Mouse (Mus musculus) embryonic facial prominence, embryonic 11.5 days (tissue): ENCODE results near the gene Chaf1a. TPM values are rescaled to one million over a fixed set of nuclear protein-coding genes. Genes with fewer than 3 reads are reported as not detected.

Source experiments
- ATAC-seq: fragments of 200-750 bp; cut with Nextera tagmentation; replicated peaks from 2 replicates; pipeline ENCODE4 v1.8.0; 2017; ENCODE audit warnings: low read depth; ENCODE audit not compliant: insufficient number of reproducible peaks, low FRiP score, low TSS enrichment
- DNase-seq: peaks from one replicate; pipeline ENCODE4 v3.0.0-alpha.2; 2015; ENCODE audit warnings: low spot score
- H3K27ac ChIP-seq: fragments of 300-500 bp; sonication (generic); replicated peaks from 2 replicates; pipeline ENCODE4 v1.5.1; 2014; ENCODE audit warnings: mild to moderate bottlenecking, low read depth, low read length, control low read depth
- H3K27me3 ChIP-seq: fragments of 300-500 bp; sonication (generic); 2 replicates; pipeline ENCODE4 v1.6.1; 2014; ENCODE audit warnings: mild to moderate bottlenecking, low read length, moderate library complexity, mixed read lengths; ENCODE audit not compliant: control insufficient read depth, insufficient read depth
- H3K36me3 ChIP-seq: fragments of 300-500 bp; sonication (generic); replicated peaks from 2 replicates; pipeline ENCODE4 v1.6.1; 2014; ENCODE audit warnings: low read depth, mild to moderate bottlenecking, low read length, moderate library complexity, mixed read lengths; ENCODE audit not compliant: control insufficient read depth, insufficient read depth
- H3K4me1 ChIP-seq: fragments of 300-500 bp; sonication (generic); 2 replicates; pipeline ENCODE4 v1.6.1; 2014; ENCODE audit warnings: low read length, mixed read lengths; ENCODE audit not compliant: control insufficient read depth, insufficient read depth
- H3K4me2 ChIP-seq: fragments of 300-500 bp; sonication (generic); 2 replicates; pipeline ENCODE4 v1.6.1; 2014; ENCODE audit warnings: low read depth, mild to moderate bottlenecking, control low read depth, low read length, moderate library complexity
- H3K4me3 ChIP-seq: fragments of 300-500 bp; sonication (generic); 2 replicates; pipeline ENCODE4 v1.5.1; 2014; ENCODE audit warnings: low read depth, low read length, control low read depth
- H3K9ac ChIP-seq: fragments of 300-500 bp; sonication (generic); replicated peaks from 2 replicates; pipeline ENCODE4 v1.6.1; 2014; ENCODE audit warnings: mild to moderate bottlenecking, control low read depth, low read length
- H3K9me3 ChIP-seq: fragments of 300-500 bp; sonication (generic); replicated peaks from 2 replicates; pipeline ENCODE4 v1.6.1; 2016; ENCODE audit warnings: mild to moderate bottlenecking, low read length, inconsistent platforms, mixed read lengths; ENCODE audit not compliant: control insufficient read depth
- WGBS: fragments of 180-500 bp; shearing (Covaris S2); extraction: QIAGEN DNeasy Blood & Tissue Kit; methylation state at CpG from one replicate; pipeline ENCODE4 v1.1.7; 2014; 5-methylcytosine and 5-hydroxymethylcytosine counted together
- polyA plus RNA-seq: library from polyadenylated mRNA; unstranded; fragments of >200 nt; fragmentation: Nextera tagmentation; extraction: Ambion mirVana; gene quantifications from 2 replicates; pipeline ENCODE4 v1.2.1, GENCODE M21; 2014

The Chaf1a gene
- polyA plus RNA-seq, 1 experiment from 2014 or later = 24.5 TPM

- Histone ChIP-seq H3K9ac (no peak overlapping the region), H3K4me3 (no peak overlapping the region), H3K9me3 (no peaks in the 10 kb centered on the region), H3K4me1 (no peaks in the 10 kb centered on the region), H3K27me3 (no peaks in the 10 kb centered on the region), H3K36me3 (no peaks in the 10 kb centered on the region), H3K27ac (no peak overlapping the region), H3K4me2 (no peak overlapping the region)
- 67% methylated on average over 3 of the region's 3 CpGs for WGBS
- ATAC-seq (no peak), DNase-seq (no peak)
Observed at GRCm38 (mm10) chr17:56112743-56113142, 72.5 kb downstream of the Chaf1a start.

GRCm38 (mm10) chr17:56116193-56116592 lies 76.0 kb downstream of the Chaf1a start:
- no peak for ATAC-seq
- Histone ChIP-seq H3K27ac (no peak overlapping the region), H3K4me3 (no peak overlapping the region), H3K36me3 (no peaks in the 10 kb centered on the region), H3K9ac (no peak overlapping the region), H3K27me3 (peaks cover 29% of the 10 kb centered on the region), H3K4me2 (no peak overlapping the region), H3K4me1 (peaks cover 3% of the 10 kb centered on the region; the same call in 1 of the 2 replicates), H3K9me3 (no peaks in the 10 kb centered on the region)
- WGBS = 79% methylated on average over 10 of the region's 10 CpGs
- no peak for DNase-seq

GRCm38 (mm10) chr17:56117251-56117710 lies 77.0 kb downstream of the Chaf1a start, which contains the start of gene Plin5:
Gene Plin5 (minus strand): TSS chr17:56117596.
- H3K36me3 ChIP-seq = no peaks in the 10 kb centered on the region
- peak within 1 kb of the TSS; percentile 19 for H3K4me3 ChIP-seq
- no peak within 1 kb of the TSS for H3K27ac ChIP-seq
- DNase-seq = peak; percentile 70
- no peak for ATAC-seq
- peaks cover 3% of the 10 kb centered on the region; the same call in 1 of the 2 replicates for H3K4me1 ChIP-seq
- H3K4me2 ChIP-seq = peak within 1 kb of the TSS; percentile 57
- no peak within 1 kb of the TSS for H3K9ac ChIP-seq
- WGBS = 1% methylated on average over 27 of the region's 27 CpGs
- H3K9me3 ChIP-seq = no peaks in the 10 kb centered on the region; the same call in none of the 2 replicates
- H3K27me3 ChIP-seq = peaks cover 35% of the 10 kb centered on the region

- H3K4me3 ChIP-seq = no peak overlapping the region
Observed at GRCm38 (mm10) chr17:56119431-56119830, 79.2 kb downstream of the Chaf1a start.

GRCm38 (mm10) chr17:56119981-56120880 lies 80.0 kb downstream of the Chaf1a start:
- 7% methylated on average over 66 of the region's 66 CpGs for WGBS
- Histone ChIP-seq H3K4me1 (peaks cover 8% of the 10 kb centered on the region; the same call in 1 of the 2 replicates), H3K4me2 (no peak overlapping the region), H3K36me3 (no peaks in the 10 kb centered on the region), H3K4me3 (no peak overlapping the region), H3K9ac (no peak overlapping the region), H3K9me3 (peaks cover 4% of the 10 kb centered on the region), H3K27ac (no peak overlapping the region), H3K27me3 (peaks cover 56% of the 10 kb centered on the region)
- DNase-seq (no peak), ATAC-seq (no peak)

More at GRCm38 (mm10) chr17:56119431-56119830, 79.2 kb downstream of the Chaf1a start:
- Histone ChIP-seq H3K27me3 (peaks cover 52% of the 10 kb centered on the region), H3K9me3 (peaks cover 4% of the 10 kb centered on the region), H3K4me1 (peaks cover 8% of the 10 kb centered on the region; the same call in 1 of the 2 replicates), H3K9ac (no peak overlapping the region), H3K4me2 (no peak overlapping the region), H3K27ac (no peak overlapping the region), H3K36me3 (no peaks in the 10 kb centered on the region)
- 42% methylated on average over 12 of the region's 12 CpGs for WGBS
- ATAC-seq (no peak), DNase-seq (no peak)

- no peak within 1 kb of the TSS for H3K9ac ChIP-seq
- no peak within 1 kb of the TSS for H3K27ac ChIP-seq
- 66% methylated on average over 2 of the region's 2 CpGs for WGBS
- H3K27me3 ChIP-seq = peaks cover 56% of the 10 kb centered on the region
- no peaks in the 10 kb centered on the region for H3K36me3 ChIP-seq
- peaks cover 4% of the 10 kb centered on the region for H3K9me3 ChIP-seq
- no peak within 1 kb of the TSS for H3K4me3 ChIP-seq
- H3K4me2 ChIP-seq = no peak within 1 kb of the TSS
- DNase-seq (no peak), ATAC-seq (no peak)
- peaks cover 8% of the 10 kb centered on the region; the same call in 1 of the 2 replicates for H3K4me1 ChIP-seq
Observed at GRCm38 (mm10) chr17:56121826-56122225, 81.6 kb downstream of the Chaf1a start, which contains the start of gene Lrg1. Gene Lrg1 (minus strand): TSS chr17:56122001.

Other genes with a start within 250 kb of the Chaf1a start
- gene Zfp119a, start 161.5 kb upstream of the Chaf1a start, polyA plus RNA-seq = 9.5 and 10.4 TPM in 2 replicates
- gene Zfp959, start 148.3 kb upstream of the Chaf1a start, polyA plus RNA-seq = 13.5 and 13.6 TPM in 2 replicates
- 6.2 and 6.9 TPM in 2 replicates for gene Zfp119b, start 90.9 kb upstream of the Chaf1a start, polyA plus RNA-seq
- gene Ebi3, start 87.8 kb upstream of the Chaf1a start, polyA plus RNA-seq = 1.8 and 2.2 TPM in 2 replicates
- gene Yju2, start 81.3 kb upstream of the Chaf1a start, polyA plus RNA-seq = 18.5 and 18.9 TPM in 2 replicates
- 32.9 and 37.4 TPM in 2 replicates for gene Shd, start 70.0 kb upstream of the Chaf1a start, polyA plus RNA-seq
- 36.6 and 43.0 TPM in 2 replicates for gene Fsd1, start 53.9 kb upstream of the Chaf1a start, polyA plus RNA-seq
- gene Stap2, start 34.9 kb upstream of the Chaf1a start, polyA plus RNA-seq = 6.1 and 6.6 TPM in 2 replicates
- 135 and 142 TPM in 2 replicates for gene Mpnd, start 34.7 kb upstream of the Chaf1a start, polyA plus RNA-seq
- 119 and 132 TPM in 2 replicates for gene Sh3gl1, start 3.8 kb upstream of the Chaf1a start, polyA plus RNA-seq
- 40.9 and 43.1 TPM in 2 replicates for gene Ubxn6, start 34.6 kb downstream of the Chaf1a start, polyA plus RNA-seq
- 101 and 106 TPM in 2 replicates for gene Hdgfl2, start 39.2 kb downstream of the Chaf1a start, polyA plus RNA-seq
- 0.08 TPM in 1 of 2 replicates, not detected in the other for gene Plin4, start 69.4 kb downstream of the Chaf1a start, polyA plus RNA-seq
- gene Plin5, start 77.2 kb downstream of the Chaf1a start, polyA plus RNA-seq = 0.10 and 0.31 TPM in 2 replicates
- gene Lrg1, start 81.6 kb downstream of the Chaf1a start, polyA plus RNA-seq = not detected in 2 replicates
- 1.1 and 1.6 TPM in 2 replicates for gene Sema6b, start 99.9 kb downstream of the Chaf1a start, polyA plus RNA-seq
- gene Tnfaip8l1, start 122.0 kb downstream of the Chaf1a start, polyA plus RNA-seq = 12.1 and 12.7 TPM in 2 replicates
- gene Mydgf, start 143.5 kb downstream of the Chaf1a start, polyA plus RNA-seq = 48.5 and 60.5 TPM in 2 replicates
- 23.7 and 33.1 TPM in 2 replicates for gene Dpp9, start 178.5 kb downstream of the Chaf1a start, polyA plus RNA-seq
- 10.1 and 11.6 TPM in 2 replicates for gene Fem1a, start 216.4 kb downstream of the Chaf1a start, polyA plus RNA-seq
- gene Ticam1, start 236.3 kb downstream of the Chaf1a start, polyA plus RNA-seq = 2.9 and 3.6 TPM in 2 replicates